Mouse (Mus musculus) ovary, postnatal 10 days (tissue): ENCODE measurements at regions not wholly inside any gene's neighbourhood (a gene's known extent, or its start where the extent isn't known, plus 50 kb on each side); places are given as distances from the start of the nearest gene placed in this dataset.

Experiments used
- DNase-seq: peaks from one replicate; pipeline ENCODE4 v3.0.0; 2022; ENCODE audit warnings: low spot score

- no peak for DNase-seq
These were observed 52.4 kb upstream of the Akirin2 start for GRCm38 (mm10) chr4:34498325-34498724.

GRCm38 (mm10) chr4:34498781-34499180 is 52.0 kb upstream of the Akirin2 start:
- DNase-seq = no peak

GRCm38 (mm10) chr4:34499731-34500130 is 51.0 kb upstream of the Akirin2 start:
- no peak for DNase-seq
